Mouse (Mus musculus) CD4-positive, CD25-positive, alpha-beta regulatory T cell, adult 2 months (primary cell): ENCODE measurements around the gene Tle2.

Experiments used
- DNase-seq: peaks from one replicate; pipeline ENCODE4 v3.0.0-alpha.2; 2012; ENCODE audit warnings: low read depth, low spot score

The Tle2 gene

DNA sequence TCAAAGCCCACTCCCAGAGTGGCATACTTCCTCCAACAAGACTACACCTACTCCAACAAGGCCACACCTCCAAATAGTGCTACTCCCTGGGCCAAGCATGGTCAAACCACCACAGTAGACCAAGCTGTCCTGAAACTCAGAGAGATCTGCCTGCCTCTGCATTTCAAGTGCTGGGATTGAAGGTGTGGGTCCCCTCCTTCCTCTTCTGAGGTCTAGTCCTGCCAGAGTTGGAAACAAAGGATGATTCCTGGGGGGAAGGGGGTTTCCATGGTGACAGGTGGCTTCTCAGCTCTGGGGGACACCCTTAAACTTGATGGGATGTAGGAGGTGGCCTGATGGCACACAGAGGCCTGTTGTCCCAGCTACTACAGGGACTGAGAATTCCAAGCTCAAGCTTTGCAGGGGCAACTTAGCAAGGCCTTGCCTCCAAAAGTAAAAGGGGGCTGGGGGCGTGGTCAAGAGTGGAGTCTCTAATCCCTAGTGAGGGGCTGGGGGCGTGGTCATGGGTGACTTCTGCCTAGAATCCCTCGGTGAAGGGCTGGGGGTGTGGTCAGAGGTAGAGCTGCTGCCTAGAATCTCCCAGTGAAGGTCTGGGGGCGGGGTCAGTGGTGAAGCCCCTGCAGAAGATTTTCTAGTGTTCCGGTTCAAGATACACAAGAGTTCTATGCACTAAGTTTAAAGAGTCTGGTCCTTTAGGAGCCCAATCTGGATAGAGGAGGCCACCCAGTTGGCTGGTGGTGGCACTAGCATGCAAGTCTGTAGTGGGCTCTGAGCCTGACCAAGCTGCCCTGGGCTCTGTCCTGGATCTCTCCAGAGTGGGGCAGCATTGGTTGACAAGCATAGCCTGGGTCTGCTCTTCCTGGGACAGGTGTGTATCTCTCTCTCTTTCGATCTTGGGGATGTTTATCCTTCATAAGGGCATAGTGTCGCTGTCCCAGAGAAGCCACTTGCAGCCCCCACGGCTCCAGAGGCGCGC, at the start of gene Tle2:
TSS of gene Tle2 (plus strand) at position 481 of the 976 bp plus-strand sequence.
- no peak for DNase-seq

DNA sequence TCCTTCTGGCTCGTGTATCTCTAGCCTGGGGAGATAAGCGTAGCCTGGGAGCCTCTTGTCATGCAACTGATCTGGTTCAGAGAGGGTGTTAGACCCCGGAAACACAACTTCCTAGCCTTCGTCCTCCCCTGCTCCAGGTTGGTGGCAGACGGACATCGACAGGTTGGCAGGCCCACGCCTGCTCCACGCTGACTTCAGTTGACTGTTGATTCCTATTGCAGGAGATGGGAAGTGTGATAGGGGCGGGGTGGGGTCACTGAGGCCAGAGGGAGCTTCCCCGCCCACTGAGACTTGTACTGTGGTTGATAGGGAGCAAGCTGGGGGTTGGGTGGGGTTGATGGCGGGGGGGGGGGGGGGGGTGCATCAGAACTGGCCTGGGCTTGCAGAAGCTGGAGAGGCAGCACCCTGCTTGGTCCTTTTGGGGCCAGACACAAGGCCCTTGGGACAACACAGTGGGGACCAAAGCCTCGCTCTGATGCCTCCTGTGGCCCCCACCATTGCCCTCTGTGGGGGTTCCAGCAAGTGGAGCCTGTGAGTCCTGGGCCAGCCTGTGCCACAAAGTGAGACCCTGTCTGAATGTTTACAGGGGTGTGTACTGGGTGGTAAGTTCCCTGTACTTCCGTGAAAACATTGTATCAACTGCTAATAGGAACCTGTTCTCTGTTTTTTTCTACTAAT, 49.2 kb upstream of the Tle2 start:
- no peak for DNase-seq

DNA sequence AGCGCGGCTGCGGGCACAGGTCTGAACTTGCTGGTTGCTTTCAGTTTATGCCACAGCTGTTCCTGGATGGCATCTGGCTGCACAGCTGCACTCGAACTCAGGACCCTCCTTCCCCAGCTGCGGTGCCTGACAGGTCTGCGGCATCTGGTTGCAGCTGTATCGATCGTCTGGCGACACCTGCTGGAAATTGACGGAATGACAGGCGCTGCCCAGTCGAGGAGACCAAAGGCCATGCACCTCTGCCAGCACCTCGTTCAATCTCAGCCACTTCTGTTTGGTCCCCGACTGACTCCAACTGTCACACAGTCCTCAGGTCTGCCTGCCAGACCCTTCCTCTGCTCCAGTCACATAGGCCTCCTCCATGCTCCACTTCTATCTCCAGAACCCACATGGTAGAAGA, 47.6 kb upstream of the Tle2 start:
- DNase-seq, result peak; percentile 93

DNA sequence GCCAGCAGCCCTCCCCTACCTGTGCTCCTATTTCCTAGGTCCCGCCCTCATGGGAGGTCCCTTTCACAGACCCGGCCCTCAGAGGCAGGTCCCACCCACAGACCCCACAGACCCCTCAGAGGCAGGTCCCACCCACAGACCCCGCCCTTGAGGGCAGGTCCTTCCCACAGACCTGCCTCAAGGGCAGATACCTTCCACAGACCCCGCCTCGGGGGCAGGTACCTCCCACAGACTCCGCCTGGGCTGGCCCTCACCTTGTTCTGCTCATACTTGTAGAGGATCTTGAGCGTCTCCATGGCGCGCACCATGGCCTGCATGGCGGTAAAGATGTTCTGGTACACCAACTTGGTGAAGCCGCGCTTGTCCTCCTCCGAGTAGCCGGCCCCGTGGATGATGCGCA, 39.5 kb upstream of the Tle2 start:
- DNase-seq, result no peak

DNA sequence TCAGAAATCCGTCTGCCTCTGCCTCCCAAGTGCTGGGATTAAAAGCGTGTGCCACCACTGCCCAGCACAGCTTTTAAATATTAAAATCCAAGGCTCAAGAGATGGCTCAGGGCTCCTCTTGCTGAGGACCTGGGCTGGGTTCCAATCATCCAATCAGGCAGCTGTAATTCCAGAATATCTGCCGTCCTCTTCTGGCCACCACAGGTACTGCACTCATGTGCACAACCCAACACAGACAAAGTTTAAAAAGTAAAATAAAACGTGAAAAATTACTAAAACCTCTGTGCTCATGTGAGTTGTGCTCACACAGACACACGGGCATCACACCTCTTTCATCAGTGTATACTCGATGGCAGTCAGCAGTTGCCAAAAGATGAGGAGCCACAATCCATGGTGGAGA, 37.6 kb upstream of the Tle2 start:
- DNase-seq, result peak; percentile 42

DNA sequence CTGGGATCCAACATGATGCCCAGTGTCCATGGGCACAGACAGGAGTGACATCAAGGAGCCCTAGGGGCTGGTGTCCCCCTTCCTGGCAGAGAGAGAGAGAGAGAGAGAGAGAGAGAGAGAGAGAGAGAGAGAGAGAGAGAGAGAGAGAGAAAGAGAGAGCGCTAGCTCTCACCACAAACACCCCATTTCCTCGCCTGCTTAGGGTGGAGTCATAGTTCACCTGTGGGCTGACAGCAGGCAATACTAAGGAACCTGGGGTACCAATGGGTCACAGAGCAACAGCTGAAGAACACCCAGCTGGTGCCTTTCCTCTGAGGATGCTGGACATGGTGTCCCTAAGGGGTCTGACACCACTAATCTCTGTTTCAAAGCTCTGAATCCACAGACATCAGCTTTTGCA, 36.9 kb upstream of the Tle2 start:
- peak; percentile 37 for DNase-seq

DNA sequence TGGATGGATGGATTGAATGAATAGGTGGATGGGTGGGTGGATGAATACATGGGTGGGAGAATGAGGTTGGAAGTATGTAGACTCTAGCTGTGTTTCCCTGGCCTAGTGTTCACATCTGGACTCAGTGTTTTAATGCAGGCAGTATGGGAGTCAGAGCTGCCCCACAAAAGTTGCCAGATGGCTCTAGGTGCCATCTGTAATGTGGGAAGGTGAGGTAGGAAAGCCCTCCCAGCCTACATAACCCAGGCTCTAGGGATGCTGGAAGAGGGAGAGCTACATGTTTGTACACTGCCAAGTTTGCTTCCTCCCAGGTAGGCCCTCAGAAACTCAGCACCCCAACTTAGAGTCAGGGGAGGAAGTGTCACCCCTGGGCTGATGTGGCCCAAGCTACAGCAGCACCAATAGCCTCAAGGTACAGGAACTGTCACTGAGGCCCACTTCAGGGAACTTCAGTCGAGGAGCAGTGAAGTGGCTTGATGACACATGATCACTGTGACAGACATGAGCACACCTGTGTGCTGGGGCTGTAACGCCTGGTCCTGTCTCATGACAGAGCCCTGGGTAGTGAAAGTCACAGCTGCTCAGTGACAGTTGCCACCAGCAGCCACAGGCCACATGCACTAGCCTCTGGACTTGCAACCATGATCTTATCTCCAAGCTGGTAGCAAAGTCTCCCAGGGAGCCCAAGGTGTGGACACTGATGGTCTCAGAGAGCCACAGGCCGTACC, 35.9 kb upstream of the Tle2 start:
- DNase-seq, result no peak

DNA sequence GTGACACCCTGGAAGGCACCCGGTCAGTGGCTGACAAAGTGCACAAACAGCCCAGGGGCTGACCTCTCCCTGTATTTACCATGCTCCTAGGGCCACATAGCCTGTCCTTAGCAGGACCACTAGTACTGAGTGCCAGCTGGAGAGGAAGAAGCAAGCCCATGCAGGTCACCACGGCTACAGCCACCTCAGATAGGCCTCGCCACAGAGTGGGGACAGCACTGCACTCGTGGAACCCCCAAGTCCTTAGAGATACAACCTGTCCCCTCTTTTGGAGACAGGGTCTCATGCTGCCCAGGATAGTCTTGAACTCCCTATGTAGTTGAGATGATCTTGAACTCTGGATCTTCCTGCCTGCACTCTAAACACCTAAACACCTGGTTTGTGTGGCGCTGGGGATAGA, 33.0 kb upstream of the Tle2 start:
- no peak for DNase-seq

DNA sequence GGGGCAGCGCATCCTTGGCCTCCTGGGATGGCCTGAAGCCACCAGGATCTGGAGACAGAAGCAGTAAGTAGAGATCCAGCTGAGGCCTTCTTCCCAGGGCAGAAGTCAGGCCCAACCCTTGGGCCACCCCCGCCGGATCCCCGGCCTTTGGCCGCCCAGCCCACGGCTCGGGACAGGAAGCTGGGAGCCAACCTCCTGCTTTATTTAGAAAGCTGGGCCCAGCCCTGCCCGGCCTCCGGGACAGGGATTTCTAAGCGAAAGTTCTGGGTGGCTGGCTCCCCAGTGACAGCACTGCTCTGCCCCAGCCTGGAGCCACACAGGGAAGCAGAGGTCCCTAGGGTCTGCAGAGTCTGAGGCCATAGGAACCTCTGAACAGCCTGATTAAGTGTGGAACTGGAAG, 32.6 kb upstream of the Tle2 start:
- DNase-seq, result no peak

DNA sequence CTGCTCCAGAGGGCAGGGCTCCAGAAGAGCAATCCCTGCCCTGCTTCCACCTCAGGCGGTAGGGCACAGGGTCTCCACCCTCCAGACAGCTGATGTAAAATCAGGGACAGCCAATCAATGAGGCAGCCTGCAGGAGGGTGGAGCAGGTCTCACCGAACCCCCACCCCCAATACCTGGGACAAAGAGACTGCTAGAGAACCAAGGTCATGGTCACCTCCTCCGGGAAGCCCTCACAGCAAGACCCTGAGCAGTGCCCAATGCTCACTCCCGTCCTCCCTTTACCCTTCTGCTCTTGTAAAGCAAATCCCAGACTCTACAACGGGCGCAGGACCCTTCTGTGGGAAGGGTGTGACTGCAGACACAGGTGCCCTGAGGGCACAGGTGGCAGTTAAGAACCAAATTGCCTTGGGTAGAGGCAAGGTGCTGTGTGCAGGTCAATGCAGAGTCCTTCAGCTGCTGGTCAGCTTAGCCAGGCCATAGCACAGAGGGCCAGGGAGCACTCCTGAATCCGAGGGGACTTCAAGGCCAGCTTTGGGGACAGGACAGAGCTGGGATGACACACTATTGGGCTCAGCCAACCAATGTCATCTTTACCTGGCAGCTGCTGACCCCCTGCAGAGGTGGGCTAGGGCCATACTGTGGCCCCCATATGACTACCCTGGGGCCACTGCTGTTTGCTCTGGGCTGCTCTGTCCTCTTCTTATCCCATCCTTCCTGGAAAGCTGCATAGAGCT, 31.5 kb upstream of the Tle2 start:
- DNase-seq, result no peak

DNA sequence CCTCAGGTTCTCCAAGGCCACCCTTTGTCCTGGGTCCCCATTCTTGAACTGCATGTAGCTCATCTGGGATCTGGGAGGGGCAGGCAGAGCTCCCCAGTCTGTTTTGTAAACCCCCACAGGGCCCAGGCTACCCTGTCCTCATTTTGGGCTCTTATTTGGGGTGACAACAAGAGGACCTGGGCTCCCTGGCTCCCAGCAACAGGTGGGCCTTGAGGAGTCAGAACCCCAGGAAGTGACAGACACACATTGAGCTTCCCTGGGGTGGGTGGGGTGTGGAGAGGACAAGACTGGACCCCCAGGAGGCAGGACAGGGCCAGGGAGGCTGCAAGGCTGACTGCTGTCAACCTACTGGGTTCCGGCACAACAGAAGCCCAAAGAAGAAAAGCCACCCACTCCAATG, 30.7 kb upstream of the Tle2 start:
- DNase-seq, result no peak

DNA sequence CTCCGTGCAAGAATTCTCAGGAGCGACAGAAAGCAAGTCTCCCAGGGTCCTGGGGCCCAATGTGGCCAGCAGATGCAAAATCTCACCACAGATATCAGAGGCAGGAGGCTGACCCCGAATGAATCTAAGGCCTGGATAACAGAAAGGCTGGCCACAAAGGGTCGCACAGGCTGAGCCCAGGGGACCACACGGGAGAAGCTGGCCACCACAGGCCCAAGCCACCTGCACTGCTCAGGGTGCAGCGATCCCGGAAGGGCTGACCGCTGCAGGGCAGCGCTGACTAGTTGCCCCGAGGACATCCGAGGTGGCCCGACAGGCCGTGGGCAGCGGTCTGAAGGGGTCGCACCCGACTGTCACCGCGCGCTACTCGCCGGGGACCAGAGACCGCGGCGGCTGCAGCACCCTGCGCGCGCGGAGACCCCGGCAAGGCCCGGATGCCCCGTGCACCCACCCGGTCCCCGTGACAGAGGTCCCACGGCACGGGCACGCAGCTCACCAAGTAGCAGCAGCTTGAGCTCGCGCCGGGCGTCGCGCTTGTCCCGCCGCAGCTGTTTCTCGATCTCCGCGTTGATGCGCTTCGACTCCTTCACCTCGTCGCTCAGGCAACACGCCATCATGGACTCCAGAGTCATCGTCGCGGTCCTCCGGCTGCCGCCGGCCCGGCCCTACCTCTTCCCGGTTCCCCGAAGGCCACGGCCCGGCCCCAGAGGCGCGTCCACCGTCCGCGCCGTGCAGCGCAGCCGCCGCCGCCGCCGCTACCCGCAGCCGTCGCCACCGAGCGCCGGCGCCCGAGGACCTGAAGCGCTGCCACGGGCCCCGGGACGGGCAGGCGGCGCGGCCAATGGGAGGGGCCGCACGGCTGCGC, 29.8 kb upstream of the Tle2 start:
- DNase-seq, result no peak

DNA sequence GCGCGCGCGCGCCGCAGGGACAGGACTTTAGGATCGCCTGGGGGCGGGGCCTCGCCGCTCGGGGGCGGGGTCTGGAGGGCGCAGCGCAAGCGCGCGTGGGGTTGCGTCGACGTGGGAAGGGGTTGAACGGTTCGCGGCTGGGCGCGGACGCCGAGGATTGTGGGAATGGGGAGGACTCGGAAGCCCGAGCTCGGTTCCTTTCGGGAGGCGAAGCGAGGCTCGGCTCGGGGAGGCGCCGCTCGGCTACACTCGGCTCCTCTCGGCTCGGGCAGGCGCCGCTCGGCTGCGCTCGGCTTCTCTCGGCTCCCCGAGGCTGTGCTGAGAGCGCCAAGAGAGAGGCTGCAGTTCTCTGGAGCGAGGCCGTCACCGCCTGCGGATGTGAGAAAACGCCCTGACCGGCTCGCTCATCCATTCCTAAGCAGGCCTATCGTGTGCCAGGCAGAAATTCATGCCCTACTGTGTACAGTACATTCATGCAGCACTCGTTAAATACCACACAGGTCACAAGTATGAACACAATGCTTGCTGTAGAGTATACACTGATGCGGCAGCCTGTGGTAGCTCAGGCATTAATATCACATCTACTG, 29.1 kb upstream of the Tle2 start, which contains the start of gene Gna11:
TSS of gene Gna11 (minus strand) at position 30 of the 587 bp plus-strand sequence.
- DNase-seq, result peak; percentile 99

DNA sequence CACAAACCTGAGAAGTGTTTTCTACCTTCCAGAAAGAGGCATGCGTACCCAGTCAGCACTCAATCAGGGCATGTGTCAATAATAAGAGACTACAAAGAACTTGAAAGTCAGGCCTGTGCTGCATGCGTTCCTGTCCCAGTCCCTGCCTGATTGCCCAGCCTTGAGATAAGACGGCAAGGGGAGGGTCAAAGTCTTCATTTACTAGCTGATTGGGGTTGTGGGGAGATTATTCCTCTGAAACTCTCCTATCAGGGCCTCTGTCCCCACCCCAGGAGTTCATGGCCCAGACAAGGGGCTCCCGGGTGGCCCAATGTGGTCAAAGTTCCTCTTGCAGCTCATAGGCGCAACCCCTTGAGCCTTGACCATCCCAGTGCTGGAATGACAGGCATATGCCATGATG, 28.0 kb upstream of the Tle2 start:
- DNase-seq, result no peak

DNA sequence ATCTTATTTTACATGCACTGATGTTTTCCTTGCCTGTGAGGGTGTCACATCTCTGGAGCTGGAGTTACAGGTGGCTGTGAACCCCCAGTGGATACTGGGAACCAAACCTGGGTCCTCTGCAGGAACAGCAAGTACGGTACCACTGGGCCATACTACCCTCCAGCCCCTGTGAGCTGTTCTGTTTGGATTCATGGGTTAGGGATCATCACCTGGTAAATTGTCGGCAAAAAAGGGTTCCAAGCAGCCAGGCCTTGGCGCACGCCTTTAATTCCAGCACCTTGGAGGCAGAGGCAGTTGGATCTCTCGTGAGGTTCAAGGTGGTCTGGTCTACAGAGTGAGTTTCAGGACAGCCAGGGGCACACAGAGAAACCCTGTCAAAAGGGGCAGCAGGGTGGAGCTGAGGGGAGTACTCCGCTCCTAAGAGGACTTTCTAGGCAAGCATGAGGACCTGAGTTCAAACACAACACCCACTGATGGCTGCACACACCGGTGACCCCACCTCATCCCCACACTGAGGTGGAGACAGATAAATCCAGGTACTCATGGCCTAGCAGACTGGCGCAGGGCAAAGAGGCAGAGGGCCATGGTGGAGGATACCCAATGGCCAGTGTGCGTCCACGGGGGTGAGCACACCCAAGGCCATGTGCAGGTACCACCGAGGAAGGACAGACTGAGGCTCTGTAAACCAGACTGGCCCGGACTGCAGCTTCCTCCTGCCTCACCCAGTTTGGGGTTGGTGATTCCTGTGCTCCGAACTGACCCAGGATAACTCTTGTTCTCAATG, 27.4 kb upstream of the Tle2 start:
- DNase-seq, result no peak

DNA sequence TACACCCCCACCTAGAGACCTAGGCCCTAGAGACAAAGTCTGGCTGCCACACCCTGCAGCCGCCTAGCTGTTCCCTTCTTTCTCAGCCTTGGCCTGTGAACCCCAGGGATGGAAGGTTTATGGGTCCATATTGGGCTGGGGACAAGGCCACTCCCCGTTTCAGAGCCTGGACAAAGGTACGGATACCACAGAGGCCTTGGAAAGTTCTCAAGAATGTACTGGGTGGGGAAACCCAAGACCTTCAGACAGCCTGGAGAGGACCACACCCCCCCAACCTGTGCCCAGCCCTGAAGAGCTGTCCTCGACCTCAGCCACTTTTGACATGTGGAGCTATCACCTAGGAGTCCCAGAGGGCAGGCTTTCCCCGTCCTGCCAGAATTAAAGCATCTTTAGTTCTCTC, 25.4 kb upstream of the Tle2 start:
- no peak for DNase-seq

DNA sequence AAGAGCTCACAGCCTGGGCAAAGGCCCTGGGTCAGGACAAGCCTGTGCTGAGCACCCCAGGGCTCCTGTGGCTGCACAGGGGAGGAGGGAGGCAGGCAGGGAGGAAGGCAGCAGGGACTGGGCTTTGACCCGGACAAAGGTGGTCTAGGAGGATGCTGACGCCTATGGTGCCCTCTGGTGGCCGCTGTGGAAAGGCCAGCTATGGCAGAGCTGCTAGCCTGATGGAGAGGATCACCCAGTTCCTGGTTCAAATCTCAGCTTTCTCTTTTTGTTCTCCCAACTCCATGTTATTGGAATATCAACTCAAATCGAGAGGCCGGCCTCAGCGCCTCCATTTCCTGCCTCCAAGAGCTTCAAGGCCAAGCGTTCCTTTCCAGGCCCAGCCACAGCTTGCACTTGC, 24.1 kb upstream of the Tle2 start:
- peak; percentile 89 for DNase-seq

DNA sequence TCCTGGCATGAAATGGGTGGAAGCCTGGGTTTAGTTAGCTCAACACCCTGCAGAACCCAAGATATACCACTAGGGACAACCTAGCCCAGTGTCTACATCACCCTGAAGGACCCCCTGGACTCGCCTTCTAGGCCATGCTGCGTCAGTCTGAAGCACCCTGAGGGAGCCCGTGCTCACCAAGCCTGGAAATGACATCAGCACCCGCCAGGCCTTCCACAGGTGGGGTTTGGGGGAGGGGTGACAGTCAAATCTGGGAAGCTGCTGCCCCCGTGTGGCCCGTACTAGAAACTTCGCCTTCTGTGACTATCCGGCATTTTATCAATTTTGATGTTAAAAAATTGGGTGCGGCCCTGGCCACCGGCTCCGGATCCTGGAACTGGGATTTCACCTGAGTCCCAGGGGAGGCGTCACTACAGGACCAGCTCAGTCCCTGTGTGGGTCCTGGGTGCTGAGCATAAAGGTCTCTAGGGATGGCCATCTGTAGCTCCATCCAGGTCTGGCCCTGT, 22.7 kb upstream of the Tle2 start:
- DNase-seq, result peak; percentile 96

DNA sequence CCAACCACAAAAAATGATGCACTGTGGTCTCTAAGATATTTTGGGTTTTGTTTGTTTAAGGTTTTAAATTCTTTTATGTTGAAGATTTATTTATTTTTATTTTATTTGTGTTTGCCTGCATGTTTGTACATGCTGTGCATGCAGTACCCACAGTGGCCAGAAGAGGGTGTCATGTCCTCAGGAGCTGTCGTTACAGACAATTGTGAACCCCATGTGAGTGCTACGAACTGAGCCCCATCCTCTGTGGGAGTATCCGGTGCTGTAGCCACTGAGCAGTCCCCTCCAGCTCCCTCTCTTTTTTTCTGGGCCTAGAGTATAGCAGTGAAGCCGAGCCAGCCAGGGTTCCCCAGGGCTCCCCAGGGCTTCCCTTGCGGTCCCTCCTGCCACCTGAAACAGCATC, 21.1 kb upstream of the Tle2 start:
- peak; percentile 82 for DNase-seq
